Mouse (Mus musculus) heart, adult 8-10 months (tissue): ENCODE results near the gene Tcea2. TPM values are rescaled to one million over a fixed set of nuclear protein-coding genes. Genes with fewer than 3 reads are reported as not detected.

ENCODE experiments used
- DNase-seq: peaks from one replicate; pipeline ENCODE4 v3.0.0; 2022; ENCODE audit warnings: low spot score
- total RNA-seq, 4 experiments: library from RNA; stranded (reverse); gene quantifications; 2 replicates each; pipeline ENCODE4 v1.2.4; 2022

Gene Tcea2
- total RNA-seq, 4 experiments from 2014 or later = 5.3 to 8.0 (median 7.2) TPM

- no peak for DNase-seq
These were observed 33.6 kb downstream of the Tcea2 start for GRCm38 (mm10) chr2:181713749-181714148.

- no peak for DNase-seq
These were observed 34.8 kb downstream of the Tcea2 start, which contains the start of gene Oprl1 for GRCm38 (mm10) chr2:181714903-181715326. TSS of gene Oprl1 (plus strand) at chr2:181715016.

DNA sequence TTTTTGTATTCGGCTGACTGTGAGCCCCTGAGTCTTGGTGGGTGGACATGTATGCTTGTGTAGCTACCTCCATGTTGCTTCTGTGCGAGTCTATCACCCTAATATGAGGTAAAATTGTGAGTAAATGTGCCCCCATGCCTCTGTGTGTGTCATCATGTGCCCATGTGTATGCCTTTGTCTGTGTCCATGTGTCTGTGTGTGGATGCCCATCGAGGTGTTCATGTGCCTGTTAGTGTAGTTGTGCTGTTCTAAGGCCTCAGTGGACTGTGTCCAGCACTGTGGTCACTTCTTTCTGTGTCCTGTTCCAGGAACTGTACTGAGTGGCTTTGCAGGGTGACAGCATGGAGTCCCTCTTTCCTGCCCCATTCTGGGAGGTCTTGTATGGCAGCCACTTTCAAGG is 35.3 kb downstream of the Tcea2 start:
- no peak for DNase-seq

DNA sequence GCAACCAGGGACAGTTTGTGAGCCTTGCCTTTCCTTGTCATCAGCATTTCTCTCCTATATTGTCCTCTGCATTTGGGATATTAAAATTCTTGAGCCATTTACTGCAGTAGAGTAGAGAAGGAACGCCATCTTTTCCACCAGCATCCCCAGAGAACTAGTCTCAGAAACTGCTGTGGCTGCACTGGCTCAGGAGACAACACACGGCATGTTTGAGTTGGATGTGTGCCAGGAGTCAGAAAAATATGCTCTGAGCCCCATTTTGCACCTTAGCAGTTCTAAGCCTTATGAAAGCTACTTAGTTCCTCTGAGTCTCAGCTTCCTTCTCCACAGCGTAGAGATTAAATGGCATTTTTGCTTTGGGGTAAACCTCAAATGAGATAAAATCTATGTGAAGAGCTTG is 36.9 kb downstream of the Tcea2 start:
- DNase-seq = no peak

DNA sequence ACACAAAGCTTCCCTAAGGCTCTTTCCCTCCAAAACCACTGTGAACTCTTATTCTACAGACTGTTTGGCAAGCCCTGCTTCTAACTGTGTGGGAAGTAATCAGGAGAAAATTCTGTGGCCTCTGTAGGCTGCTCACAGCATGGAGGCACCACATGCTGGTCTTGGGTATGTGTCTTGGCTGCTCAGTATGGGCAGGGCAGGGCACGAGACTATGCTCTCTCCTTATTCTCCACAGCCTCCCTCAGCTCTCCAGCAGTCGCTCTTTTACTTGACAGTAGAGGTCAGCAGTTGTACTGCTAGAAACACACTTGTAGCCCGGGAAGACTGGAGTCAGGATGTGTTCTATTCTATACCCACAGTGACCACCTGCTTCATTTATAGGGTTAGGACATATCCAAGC is 40.0 kb downstream of the Tcea2 start:
- no peak for DNase-seq

GRCm38 (mm10) chr2:181721200-181721599 is 41.1 kb downstream of the Tcea2 start:
- DNase-seq = no peak

GRCm38 (mm10) chr2:181722213-181722612 is 42.1 kb downstream of the Tcea2 start:
- DNase-seq = no peak

DNA sequence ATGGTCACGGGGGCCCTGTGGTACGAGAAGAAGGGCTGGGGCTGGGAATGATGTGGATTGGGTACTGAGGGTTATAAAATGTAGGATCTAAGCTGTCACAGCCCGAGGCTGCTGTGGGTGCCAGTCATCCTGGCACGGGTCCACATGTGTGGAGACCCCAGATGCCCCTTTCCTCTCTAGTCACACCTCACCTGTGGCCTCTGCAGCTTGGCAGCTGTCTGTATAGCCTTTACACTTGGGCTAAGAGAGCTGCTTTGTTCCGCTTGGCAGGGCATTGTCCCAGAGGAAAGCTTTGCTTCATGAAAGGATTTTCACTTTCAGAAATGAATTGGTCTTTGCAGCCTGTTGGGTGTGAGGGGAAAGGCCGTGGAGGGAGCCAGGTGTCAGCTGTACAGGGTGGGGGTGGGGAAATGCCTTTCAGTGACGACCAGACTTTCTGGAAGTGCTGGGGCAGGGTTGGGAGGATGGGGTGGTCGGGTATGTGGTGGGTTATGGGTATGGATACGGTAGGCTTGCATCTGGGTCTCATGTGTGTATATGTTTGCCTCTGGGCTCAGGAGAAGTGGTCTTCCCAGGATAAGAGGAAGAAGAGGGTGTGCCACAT is 47.7 kb downstream of the Tcea2 start:
- no peak for DNase-seq

DNA sequence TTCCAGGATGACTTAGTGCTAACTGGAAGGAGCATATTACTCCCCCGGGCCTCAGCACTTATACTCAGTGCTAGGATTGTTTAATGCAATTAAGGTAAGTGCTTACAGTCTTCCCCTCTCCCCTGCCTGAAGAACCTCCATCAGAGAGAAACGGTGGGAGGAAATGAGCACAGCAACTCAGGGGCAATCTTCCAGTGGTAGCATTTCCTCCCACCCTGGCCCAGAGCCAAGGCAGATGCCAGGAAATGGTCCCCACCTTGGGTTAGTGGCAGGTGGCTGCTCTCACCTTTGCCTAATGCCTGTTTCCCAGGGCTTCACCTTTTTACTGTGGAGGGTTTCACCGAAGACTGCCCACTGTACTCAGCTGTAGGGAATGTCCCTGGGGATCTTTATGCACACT is 49.9 kb downstream of the Tcea2 start:
- no peak for DNase-seq

Other genes starting within 250 kb of the Tcea2 start
- gene Zbtb46, start 220.9 kb upstream of the Tcea2 start, total RNA-seq = 10 to 100 TPM in 2 of 4 experiments, 1 to 10 TPM in 2; 8.9 to 11.5 (median 10.5) TPM
- gene Abhd16b, start 187.1 kb upstream of the Tcea2 start, total RNA-seq = not detected
- 10 to 100 TPM; 65.6 to 72.6 (median 66.5) TPM for gene Tpd52l2, start 183.2 kb upstream of the Tcea2 start, total RNA-seq
- 10 to 100 TPM; 57.8 to 71.4 (median 65.0) TPM for gene Dnajc5, start 159.8 kb upstream of the Tcea2 start, total RNA-seq
- 10 to 100 TPM; 26.8 to 39.2 (median 35.0) TPM for gene Uckl1, start 95.4 kb upstream of the Tcea2 start, total RNA-seq
- 10 to 100 TPM; 34.3 to 42.6 (median 35.0) TPM for gene Prpf6, start 88.4 kb upstream of the Tcea2 start, total RNA-seq
- 10 to 100 TPM; 11.0 to 18.7 (median 14.0) TPM for gene Zfp512b, start 87.5 kb upstream of the Tcea2 start, total RNA-seq
- gene Samd10, start 81.1 kb upstream of the Tcea2 start, total RNA-seq = 1 to 10 TPM; 1.2 to 1.6 (median 1.5) TPM
- not detected for gene Gm29797, start 23.3 kb upstream of the Tcea2 start, total RNA-seq
- 10 to 100 TPM; 21.4 to 53.8 (median 48.1) TPM for gene Sox18, start 8.7 kb upstream of the Tcea2 start, total RNA-seq
- 1 to 10 TPM; 3.7 to 8.9 (median 4.9) TPM for gene Rgs19, start 13.7 kb downstream of the Tcea2 start, total RNA-seq
- not detected for gene Lkaaear1, start 18.1 kb downstream of the Tcea2 start, total RNA-seq
- gene Oprl1, start 34.7 kb downstream of the Tcea2 start, total RNA-seq = under 1 TPM in 1 of 4 experiments, not detected in 3; 0.16 TPM
- not detected for gene Myt1, start 83.0 kb downstream of the Tcea2 start, total RNA-seq
- 10 to 100 TPM; 41.6 to 72.3 (median 48.5) TPM for gene Pcmtd2, start 157.5 kb downstream of the Tcea2 start, total RNA-seq
- 10 to 100 TPM in 2 of 4 experiments, 1 to 10 TPM in 2; 9.1 to 11.4 (median 10.3) TPM for gene Polr3k, start 184.0 kb downstream of the Tcea2 start, total RNA-seq